Mouse (Mus musculus) heart, adult 11 months (tissue): ENCODE measurements around the gene Vmn1r27.

Experiments used
- DNase-seq: peaks from one replicate; pipeline ENCODE4 v3.0.0; 2022

Vmn1r27 gene

DNA sequence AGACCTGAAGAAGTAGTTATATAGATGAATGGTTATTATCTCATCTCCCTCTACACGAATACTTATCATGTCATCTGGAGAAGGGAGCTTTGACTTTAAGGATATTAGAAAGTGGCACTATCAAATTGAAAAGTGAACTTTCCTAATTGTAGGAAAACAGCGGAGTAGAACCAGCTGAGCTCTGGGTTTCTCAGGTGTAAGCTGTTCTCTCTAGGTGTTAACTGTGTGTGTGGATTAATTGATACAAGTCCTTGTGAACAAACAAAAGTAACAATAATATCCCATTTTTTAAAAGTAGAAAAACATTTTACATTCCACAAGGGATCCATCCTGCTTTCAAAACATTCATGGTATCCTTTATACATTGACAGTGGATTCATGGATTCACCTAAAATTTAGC is at the start of gene Vmn1r27:
TSS of gene Vmn1r27 (minus strand) at position 101 of the 400 bp plus-strand sequence.
- DNase-seq = no peak

DNA sequence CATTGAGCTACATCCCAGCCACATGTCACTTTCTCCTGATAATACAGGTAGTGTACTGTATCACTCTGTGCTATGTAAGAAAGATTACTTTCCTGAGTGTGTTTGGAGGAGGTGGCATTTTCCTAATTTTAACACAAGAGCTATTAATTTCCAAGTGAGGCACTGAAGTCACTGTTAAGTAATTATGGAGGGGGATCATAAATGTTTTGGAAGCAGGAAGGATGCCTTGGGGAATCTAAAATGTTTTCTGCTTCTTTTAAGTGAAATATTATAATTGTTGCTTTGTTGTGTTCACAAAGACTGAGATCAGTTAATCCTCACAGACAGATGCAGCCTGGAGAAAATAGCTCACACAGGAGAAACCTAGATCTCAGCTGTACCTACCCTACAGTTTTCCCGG is 43.1 kb upstream of the Vmn1r27 start, which contains the start of gene Vmn1r28:
TSS of gene Vmn1r28 (plus strand) at position 301 of the 400 bp plus-strand sequence.
- DNase-seq = no peak

GRCm38 (mm10) chr6:58216119-58216518 is 2.5 kb downstream of the Vmn1r27 start:
- DNase-seq = no peak
